Mouse (Mus musculus): ENCODE results near the gene Gm10662. TPM values are rescaled to one million over a fixed set of nuclear protein-coding genes. Genes with fewer than 3 reads are reported as not detected.

Gm10662 gene
- polyA plus RNA-seq (2014; fragmentation: Illumina TruSeq; extraction: RNeasy Lipid Tissue Mini Kit (QIAGEN cat#74804); ENCODE audit: low replicate concordance), result not detected

DNA sequence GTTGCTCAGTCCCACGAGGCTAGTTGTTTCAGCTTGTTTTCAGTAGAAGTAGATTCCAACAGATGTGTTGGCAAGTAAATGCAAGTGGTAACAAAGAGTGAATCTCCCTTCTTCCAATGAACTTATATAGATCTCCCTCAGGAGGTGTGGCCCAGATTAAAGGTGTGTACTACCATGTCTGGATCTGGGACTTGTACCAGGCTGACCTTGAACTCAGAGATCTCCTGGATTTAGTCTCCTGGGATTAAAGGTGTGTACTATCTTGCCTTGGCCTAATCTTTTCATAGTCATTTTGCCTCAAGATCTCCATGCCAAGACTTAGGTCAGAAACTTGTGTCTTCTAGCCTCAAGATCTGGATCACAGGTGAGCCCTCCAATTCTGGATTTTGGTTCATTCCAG lies at the start of gene Gm10662:
Gene Gm10662, minus strand, starts transcription at position 101 of the 400 bp plus-strand sequence.

Other genes starting within 250 kb of the Gm10662 start
- gene Gm4214, start 159.8 kb downstream of the Gm10662 start, polyA plus RNA-seq (2014; fragmentation: Illumina TruSeq; extraction: RNeasy Lipid Tissue Mini Kit (QIAGEN cat#74804); ENCODE audit: low replicate concordance), result not detected
- not detected for gene Gm4216, start 124.6 kb downstream of the Gm10662 start, polyA plus RNA-seq (2014; fragmentation: Illumina TruSeq; extraction: RNeasy Lipid Tissue Mini Kit (QIAGEN cat#74804); ENCODE audit: low replicate concordance)
- gene Vmn1r163, start 88.9 kb downstream of the Gm10662 start, polyA plus RNA-seq (2014; fragmentation: Illumina TruSeq; extraction: RNeasy Lipid Tissue Mini Kit (QIAGEN cat#74804); ENCODE audit: low replicate concordance), result not detected
- gene Gm8720, start 77.0 kb downstream of the Gm10662 start, polyA plus RNA-seq (2014; fragmentation: Illumina TruSeq; extraction: RNeasy Lipid Tissue Mini Kit (QIAGEN cat#74804); ENCODE audit: low replicate concordance), result not detected
- gene Vmn1r165, start 72.9 kb upstream of the Gm10662 start, polyA plus RNA-seq (2014; fragmentation: Illumina TruSeq; extraction: RNeasy Lipid Tissue Mini Kit (QIAGEN cat#74804); ENCODE audit: low replicate concordance), result not detected
- not detected for gene Vmn1r166, start 107.2 kb upstream of the Gm10662 start, polyA plus RNA-seq (2014; fragmentation: Illumina TruSeq; extraction: RNeasy Lipid Tissue Mini Kit (QIAGEN cat#74804); ENCODE audit: low replicate concordance)
- not detected for gene Gm6902, start 134.4 kb upstream of the Gm10662 start, polyA plus RNA-seq (2014; fragmentation: Illumina TruSeq; extraction: RNeasy Lipid Tissue Mini Kit (QIAGEN cat#74804); ENCODE audit: low replicate concordance)
- gene Nlrp4e, start 156.7 kb upstream of the Gm10662 start, polyA plus RNA-seq (2014; fragmentation: Illumina TruSeq; extraction: RNeasy Lipid Tissue Mini Kit (QIAGEN cat#74804); ENCODE audit: low replicate concordance), result not detected
- not detected for gene Nlrp5, start 241.4 kb upstream of the Gm10662 start, polyA plus RNA-seq (2014; fragmentation: Illumina TruSeq; extraction: RNeasy Lipid Tissue Mini Kit (QIAGEN cat#74804); ENCODE audit: low replicate concordance)

All from small intestine, adult 10 weeks (tissue).